Mouse (Mus musculus) R1 (cell line): ENCODE measurements around the gene Rai1.

Experiments
- DNase-seq: peaks from one replicate; pipeline ENCODE4 v3.0.0-alpha.2; 2018; ENCODE audit warnings: low read depth, low spot score

Rai1 gene

DNA sequence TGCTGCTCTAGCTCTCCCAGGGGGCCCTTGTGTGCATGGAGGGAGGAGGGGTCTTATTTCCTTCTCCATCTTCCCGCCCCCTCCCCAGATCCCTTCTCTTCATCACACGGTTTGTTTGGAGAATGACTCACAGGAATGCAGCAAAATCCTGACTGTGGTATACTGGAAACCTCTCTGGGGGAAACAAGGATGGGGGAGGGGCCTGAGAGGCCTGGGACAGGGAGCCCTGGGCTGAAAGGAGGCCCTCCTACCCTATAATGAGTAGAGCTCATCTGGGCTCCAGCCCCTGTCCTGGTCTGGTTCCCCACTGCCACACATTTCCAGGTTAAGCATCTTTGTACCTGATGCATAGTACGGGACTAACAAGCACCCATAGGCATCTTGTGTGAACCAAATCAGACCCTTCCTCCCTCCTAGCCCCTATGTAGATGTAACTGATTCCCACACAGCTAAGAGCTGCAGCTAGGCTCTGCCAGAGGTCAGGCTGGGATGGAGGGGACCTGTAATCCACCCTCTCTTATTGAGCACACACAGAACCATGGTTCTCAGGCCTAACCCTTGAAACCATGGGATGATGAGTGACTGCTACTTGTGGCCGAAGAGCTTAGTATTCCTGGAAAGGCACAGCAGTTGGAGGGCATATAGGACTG is 23.2 kb downstream of the Rai1 start:
- DNase-seq = no peak

DNA sequence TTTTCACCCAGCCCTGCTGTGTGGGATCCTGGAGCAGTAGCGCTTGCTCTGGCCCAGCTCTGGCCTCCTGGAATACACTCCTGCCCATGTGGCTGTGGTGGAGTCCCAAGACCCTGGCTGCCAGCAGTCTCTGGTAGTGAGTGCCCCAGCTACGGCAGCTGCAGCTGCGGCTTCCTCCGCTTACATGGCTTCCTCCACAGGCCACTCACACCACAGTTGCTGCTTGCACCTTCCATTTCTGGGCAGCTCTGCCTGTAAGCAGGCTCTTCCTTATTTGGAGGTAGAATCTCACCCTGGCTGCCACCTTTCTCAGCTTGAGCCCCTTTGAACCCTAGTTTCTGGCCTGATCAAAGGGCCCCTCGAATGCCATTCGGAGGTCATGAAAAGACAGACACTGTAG is 25.7 kb downstream of the Rai1 start:
- DNase-seq = no peak

DNA sequence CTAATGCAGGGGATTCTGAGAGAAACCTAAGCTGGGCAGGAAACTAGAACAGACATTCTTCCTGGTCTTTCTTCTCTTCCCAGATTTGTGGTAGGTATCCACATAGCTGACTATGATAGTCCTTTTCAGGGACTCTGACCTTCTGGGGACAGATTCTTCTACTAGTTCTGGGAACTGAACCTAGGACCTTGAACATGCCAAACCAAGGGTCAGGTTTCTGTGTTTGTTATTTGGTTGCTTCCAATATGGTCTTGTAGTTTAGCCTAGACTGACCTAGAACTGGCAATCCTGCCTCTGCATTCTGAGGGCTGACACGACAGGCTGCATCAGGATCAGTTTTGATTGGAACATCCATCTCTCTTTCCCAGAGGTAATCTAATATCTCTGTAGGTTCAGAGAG is 27.2 kb downstream of the Rai1 start:
- DNase-seq = no peak

DNA sequence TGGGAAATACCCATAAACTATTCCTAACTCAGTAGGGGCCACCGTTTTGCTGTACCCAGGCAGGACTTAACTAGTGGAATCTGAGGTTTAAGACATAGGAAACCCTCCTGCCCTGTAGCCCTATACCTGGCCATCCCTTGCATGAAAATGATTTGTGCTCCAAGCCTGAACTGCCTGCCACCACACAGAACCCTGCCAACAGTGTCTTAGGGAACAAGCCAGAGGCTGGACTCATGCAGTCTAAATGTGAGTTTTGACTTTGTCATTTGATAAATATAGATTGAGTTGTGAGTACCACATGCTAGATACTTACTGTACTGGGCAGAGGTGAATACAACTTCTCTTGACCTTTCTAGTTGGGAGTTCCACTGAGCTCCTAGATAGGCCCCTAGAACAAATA is 31.7 kb downstream of the Rai1 start:
- no peak for DNase-seq

DNA sequence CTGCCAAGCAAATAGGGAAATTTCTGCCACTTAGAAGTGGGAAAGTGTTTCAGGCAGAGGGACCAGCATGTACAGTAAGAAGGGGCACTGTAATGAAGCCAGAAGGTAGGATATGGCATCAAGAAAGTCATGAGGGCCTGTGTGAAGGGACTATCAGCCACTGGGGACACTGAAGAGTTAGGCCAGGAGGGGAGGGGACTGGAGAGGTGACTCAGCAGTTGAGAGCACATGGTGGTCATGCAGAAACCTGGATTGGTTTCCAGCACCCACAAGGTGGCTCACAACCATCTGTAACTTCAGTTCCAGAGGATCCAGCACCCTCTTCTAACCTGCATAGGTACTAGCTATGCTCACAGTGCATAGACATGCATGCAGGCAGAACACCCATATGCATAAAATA is 32.4 kb downstream of the Rai1 start:
- peak; percentile 25 for DNase-seq

DNA sequence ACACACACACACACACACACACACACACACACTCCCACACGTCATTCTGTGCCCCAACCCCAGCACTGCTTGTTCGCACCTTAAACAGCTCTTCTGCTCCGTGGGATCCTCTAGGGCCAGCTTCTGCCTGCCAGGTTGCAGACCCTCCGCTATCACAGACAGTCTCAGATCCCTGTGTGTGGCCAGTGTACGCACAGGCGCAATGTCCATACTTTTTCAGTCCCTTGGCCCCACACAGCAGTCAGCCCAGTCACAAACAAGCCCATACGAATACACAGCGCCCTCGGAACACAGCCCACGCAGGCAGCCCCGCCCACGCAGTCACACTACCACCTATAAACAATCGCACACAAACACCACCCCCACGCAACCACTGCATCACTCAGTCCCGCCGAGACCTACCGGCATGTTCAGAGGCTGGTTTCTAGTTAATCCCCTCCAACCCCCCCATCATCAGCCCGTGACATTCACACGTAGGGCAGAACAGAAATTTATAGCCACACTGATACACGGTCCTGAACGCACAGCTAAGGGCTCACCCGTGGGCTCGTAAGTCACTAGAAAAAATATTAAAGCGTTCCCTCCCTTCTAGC is 34.4 kb downstream of the Rai1 start:
- DNase-seq = no peak

DNA sequence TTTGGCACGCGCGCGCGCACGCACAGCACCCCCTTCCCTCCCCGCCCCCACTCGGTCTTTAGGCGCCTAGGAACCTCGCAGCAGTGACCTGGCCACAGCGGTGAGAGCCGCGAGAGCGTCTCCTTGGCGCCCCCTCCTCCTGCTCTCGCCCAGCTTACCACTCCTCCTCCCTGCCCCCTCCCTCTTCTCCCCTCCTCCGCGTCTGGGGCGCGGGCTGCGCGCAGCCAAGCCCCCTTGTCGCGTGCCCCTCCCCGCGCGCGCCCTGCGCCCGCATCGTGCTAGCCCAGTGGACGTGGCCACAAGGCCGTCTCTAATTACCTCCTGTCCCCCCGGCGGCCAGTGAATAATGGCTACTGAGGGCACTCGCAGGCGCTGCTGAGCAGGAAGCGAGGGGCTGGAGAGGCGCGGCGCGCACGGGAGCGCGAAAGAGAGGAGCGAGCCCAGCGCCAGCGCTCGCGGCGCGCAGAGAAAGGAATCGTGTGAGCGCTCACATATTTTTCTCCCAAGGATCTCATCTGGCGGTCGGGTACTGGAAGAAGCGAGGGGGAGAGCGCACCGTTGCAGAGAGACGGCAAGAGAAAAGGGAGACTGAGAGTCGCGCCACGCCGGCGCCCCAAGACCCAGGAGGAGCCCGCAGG is 35.0 kb downstream of the Rai1 start:
- DNase-seq = peak; percentile 84

DNA sequence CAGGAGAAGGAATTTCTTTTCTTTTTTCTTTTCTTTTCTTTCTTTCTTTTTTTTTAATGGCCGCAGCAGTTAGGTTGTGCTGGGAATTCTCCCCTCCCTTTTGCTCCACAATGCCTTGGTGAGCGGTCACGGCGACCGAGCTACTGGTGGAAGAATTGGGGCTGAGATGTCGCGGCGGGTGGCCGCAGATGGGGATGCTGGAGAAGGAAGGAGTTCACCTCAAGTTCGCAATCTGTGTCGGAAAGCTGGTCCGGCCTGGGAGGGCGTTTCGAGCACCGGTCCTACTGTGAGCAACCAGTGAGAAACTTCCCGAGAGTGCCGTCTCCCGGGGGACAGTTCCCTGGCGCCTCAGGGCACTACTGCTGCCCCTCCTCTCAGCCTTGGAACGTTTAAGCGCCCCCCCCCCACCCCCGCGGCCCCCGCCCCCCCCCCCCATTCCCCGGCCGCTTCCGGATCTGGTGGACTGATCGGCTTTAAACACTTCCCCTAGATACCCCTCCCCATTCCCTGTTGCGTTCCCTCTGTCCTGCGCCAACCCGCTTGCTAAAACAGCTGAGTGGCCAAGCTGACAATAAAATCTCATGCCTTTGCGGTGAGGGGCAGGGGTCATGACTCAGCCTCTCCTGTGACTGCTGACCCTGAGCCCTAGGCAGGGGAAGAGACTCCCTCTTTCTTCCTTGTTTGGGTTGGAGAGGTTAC is 35.9 kb downstream of the Rai1 start:
- DNase-seq = peak; percentile 59

DNA sequence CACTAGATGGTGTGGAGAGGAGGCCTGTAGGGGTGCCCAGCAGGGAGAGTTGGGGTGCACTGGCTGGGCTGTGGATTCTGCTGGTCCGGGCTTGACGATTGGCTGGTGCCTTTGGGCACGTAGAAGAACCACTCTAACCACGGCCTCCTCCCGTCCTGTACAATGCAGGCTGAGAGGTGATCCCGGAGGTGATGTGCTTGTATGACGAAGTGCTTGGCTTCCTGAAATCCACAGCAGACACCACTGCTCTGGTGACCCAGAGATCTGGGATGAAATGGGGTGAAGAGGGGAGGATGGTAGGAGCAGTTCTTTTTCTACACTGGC is 36.4 kb downstream of the Rai1 start:
- DNase-seq = peak; percentile 6

DNA sequence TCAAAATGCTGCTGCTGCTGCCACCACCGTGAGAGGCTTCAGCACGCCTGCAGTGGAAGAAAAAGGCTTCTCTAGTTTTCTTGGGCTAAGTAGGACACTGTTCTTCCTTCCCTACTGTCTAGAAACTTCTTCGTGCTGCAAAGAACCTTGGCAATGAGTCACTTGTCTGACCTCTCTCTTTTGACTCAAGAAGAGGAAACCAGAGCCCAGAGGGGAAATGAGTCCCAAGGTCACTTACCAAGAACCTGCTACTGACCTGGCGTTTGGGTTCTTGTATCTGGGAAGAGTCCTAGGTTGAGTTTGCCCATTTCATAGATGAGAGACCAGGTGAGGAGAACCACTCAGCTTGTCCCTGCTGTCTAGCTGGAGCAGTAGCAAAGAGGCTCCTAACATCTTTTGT is 38.3 kb downstream of the Rai1 start:
- DNase-seq = no peak

DNA sequence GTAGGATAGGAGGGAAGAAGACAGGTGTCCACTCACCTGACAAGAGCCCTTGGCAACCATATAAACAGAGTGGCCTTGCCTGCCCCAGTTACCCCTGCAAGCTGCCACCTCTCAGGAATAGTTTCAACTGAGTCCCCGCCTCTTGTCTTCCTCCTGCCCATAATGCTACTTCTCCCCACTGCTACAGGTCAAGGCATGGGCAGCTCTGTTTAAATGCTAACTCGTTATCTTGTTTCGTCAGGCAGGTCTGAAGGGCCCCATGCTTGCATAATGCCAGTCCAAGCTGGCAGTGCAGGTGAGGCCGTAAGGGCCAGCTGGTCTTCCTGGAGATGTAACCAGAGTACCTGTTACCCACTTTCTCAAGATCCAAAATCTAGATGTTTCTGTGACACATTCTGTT is 41.4 kb downstream of the Rai1 start:
- DNase-seq = no peak

DNA sequence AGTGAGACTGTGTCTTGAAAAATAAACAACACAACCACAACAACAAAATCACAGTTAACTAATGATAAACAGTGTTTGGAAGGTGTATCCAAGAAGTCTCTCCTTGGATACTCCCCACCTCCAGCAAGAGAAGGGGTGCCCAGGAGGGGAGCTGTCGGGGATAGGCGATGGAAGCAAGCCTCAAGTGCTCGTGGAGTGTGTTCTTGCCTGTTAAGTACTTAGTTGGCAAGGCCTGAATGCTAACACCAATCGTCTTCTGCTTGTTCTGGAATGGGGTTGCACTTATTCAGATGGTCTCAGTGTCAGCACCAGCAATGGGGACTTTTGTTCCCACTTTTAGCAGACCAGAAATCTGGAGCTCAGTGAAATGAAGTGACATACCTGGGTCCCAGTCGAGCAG is 43.8 kb downstream of the Rai1 start:
- no peak for DNase-seq

DNA sequence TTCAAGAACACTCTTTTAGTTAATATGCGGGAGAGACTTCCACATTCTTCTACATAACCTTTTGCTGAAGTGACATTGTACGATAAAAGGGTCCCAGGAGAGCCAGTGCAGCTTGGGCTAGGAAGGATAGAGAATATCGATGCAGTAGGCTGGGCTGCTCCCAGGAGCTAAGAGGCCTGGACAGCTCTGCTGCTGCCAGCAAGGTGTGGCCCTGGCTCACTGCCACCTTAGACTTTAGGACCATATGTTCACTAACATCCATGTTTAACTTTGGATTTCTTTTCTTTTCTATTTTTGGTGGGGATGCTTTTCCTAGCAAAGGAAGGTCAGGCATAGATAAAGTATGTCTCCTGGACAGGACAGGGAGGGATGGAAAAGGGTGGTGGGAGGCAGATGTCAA is 44.3 kb downstream of the Rai1 start:
- no peak for DNase-seq

DNA sequence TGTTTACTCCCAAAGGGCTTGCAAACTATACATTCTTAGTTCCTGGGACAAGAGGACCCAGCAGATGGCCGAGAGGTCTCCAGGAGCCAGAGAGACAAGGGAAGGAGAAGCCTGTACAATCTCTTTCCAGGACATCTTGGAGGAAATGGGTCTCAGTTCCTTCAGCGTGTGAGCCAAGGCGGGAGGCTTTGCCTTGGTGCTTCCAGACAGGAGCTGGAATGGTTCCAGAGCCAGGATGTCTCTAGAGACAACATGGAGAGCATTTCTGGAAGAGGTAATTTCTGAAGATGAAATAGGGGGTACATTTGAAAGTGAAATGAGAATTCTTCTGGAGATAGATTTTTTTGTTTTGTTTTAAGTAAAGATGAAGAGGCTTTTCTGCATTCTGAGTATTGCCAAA is 45.9 kb downstream of the Rai1 start:
- no peak for DNase-seq

DNA sequence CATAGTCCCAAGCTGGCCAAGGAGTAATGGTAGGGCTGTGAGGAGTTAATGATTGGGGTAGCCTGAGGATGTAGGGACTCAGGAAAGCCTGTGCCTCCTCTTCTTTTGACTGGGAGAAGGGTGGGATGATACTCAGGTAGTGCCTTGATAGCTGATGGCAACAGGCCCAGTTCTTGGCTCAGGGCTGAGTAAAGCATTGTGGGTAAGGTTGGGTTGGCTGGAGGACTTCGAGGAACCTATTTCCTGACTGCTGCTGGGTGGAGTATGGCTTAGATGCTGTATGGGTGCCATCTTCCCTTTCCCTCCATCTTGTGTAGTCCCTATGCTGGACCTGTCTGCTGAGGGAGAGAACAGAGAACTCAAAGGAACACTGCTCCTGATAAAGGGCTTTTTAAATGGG is 47.5 kb downstream of the Rai1 start:
- DNase-seq = no peak

DNA sequence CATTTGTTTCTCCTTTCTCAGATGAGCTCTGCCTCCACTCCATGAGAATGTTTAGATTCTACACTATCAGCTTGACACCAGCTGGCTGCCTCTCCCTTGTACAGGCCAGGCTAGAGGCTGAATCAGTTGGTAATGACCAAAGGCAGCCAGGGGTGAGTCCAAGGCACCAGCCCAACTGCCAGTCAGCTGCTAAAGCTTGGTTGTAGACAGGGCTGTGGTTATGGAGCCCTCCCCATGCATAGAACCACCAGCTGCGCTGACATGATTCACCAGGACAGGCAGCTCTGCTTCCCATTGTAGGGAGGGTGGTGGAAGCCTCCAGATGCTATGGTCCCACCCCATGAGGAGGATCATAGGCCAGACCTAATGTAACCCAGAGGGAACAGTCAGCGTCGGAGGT is 49.1 kb downstream of the Rai1 start:
- no peak for DNase-seq

DNA sequence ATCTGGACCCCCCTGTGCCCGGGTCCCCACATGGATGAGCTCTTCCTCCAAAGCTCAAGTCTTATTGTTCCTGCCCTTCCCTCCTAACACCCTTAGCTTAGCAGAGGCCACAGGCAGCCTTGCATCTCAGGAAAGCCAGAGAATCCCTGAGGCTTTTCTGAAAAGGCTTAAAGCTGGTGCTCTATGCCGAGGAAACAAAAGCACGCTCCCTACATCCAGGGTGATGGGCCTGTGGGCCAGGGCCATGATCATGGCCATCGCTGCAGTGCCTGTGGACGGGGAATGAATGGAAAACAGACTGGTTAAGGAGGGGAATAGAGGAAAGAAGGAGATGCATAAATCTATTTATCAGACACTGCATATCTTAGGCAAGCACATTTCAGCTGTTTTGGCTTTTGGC is 50.9 kb downstream of the Rai1 start:
- no peak for DNase-seq

DNA sequence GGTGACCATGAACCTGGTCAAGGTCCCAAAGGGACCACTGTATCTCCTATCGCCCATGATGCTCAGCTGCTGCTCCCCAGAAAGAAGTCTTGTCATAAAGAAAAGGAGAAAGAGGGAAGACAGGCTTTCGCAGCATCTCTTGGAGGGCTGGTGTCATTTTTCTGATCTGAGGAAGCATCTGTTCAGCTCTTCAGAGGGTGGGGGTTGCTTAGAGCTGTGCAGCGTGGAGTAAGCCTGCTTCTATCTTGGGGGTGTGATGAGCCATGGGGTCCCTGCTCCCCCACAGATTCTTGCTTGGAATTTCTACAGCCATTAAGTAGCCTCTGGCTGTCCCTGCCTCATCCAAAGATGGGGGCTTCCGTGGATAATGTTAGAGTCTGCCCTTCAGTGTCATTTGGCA is 53.5 kb downstream of the Rai1 start:
- no peak for DNase-seq

DNA sequence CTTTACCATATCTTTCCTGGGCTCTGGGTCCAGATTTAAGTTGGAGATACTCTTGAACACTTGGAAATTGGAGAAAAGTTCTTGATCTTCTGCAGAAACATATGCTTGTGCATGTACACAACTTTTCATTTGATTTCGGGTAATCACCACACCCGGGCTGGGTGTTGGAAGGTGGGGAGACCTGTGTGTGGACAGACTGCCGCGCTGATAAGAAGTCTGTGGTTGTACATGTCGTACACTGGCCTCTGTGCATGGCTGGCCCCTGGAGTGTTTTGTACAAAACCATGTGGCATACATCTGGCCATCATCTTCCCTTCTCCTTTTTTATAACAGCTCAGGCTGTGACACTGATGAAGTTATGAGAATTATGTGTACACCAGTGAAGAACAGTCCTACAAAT is 55.1 kb downstream of the Rai1 start:
- DNase-seq = no peak

DNA sequence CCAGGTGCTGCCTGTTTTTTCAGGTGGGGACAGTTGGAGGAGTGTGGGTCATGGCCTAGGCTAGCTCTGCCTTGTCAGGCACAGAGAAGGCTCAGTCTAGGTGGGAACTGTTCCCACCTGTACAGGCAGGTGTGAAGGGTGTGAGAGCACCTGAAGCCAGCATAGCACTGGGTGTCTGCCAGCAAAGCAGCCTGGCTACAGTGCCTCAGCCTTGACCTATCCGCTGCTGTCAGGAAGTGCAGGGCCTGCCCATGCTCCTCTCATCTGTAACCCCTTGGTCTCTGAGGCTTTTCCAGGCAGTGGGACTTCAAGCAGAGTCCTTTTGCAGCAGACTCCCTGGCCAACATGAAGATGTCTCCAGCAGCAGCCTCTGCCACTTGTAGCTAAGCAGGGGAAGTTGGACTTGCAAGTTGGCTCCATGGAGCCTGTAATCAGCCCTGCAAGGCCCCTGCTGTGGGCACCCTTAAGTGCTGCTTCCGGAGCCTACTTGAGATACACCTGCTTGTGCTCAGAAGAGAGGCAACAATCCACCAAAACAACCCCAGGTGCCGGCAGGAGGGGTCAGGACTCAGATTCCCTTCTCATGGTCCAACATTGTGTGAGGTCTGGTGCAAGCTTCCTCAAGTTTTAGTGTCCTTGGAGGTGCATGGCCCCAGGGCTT is 55.8 kb downstream of the Rai1 start:
- DNase-seq = no peak

DNA sequence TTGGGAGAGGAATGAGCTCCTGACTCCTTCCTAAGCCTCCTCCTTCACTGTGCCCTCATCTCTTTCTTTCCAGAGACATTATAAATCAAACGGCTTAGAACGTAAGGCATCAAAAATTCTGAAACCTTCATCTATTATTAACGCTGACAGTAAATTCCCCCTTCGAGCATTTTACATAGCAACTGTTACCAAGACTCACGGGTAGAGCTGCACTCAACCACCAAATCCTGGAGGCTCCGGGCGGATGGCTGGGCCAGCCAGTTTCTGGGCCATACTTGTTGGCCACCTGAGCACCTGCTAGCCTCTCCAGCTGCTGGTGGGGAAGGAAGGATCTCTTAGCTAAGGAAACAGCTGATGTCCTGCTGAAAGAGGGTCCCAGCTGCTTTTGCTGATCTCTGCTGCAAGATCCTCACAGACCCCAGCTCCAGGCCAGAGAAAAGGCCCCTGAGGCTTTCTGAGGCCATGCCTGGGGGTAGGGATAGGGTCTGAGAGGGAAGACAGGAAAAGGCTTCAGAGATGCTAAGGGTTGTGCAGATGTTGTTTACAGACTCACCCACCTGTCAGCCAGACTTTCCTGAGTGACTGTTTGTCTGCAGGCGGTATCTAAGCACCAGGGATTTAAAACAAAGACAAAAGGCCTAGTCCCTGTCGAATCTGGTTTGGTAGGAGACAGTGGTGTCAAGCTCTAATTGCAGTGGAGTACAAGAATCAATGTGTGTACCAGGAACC is 56.5 kb downstream of the Rai1 start:
- DNase-seq = no peak

DNA sequence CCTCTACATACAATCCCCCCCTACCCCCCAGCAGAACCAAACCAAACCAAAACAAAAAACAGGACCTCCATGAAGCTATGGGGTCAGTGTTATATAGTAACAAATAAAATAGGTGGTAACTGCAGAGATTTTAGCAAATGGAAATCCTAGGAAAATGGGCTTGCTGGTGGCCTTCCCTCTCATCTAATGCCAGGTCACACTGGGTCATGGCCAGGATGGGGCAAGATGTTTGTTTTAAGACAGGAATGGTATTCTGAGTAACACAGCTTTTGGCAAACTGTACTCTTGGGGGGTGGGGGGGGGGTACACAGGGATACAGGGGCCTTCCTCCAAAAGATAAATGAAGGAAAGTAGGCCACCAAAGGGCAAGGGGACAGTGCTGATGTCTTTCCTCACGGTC is 57.7 kb downstream of the Rai1 start:
- DNase-seq = no peak
